Comparison of ENCODE assay signal across 23 mouse cellular contexts in the genomic region with DNA sequence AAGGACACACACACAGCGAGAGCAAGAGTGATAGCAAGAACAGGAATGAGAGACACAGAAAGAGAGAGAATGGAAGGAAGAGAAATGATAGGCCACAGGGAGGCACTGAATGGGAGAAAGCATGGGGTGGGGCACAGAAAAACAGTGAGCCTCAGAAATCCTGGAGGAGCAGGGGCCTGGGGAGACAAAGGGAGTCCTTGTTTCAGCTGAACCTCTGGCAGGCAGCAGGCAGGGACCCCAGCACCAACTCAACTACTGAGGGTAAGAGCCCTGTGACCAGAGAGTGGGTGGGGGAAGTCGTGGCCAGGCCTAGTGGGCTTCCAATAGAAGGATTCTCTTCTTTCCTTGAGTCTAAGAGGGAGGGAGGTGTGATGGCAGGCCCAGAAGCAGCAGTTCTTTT. TPM values are rescaled to one million over a fixed set of nuclear protein-coding genes. Genes with fewer than 3 reads are reported as not detected.
DNase-seq lines count a peak whose midpoint lies in the region; ATAC-seq lines count a peak whose summit lies in the region.
"Had no signal": no experiment of that assay in that cellular context is flagged by ENCODE, and none has a peak within 500 bp of the region (broad histone marks: within the 10 kb centered on the region; RNA-seq: fewer than 3 reads in every experiment).

No protein-coding gene starts in this region.

- H3K4me3 ChIP-seq in intestine, embryonic 14.5 days (ENCODE audit: low read depth, low read length) = no peak overlapping the region
- no peak overlapping the region for H3K4me3 ChIP-seq in intestine, embryonic 15.5 days (replicated peaks)
- no peak overlapping the region for H3K4me3 ChIP-seq in neural tube, embryonic 13.5 days
- H3K4me3 ChIP-seq: gastrocnemius, adult 2 months; kidney, embryonic 15.5 days; limb, embryonic 13.5 days; lung, embryonic 15.5 days; stomach, embryonic 15.5 days had no signal

- no peaks in the 10 kb centered on the region for H3K9me3 ChIP-seq in intestine, embryonic 14.5 days (ENCODE audit: control insufficient read depth, low read length)
- no peaks in the 10 kb centered on the region for H3K9me3 ChIP-seq in intestine, embryonic 15.5 days
- H3K9me3 ChIP-seq in neural tube, embryonic 13.5 days = no peaks in the 10 kb centered on the region
- H3K9me3 ChIP-seq: kidney, embryonic 15.5 days; lung, embryonic 15.5 days; stomach, embryonic 15.5 days had no signal

- H3K27ac ChIP-seq in intestine, embryonic 14.5 days (ENCODE audit: low read depth) = peak overlapping the region; percentile 30; the same call in 1 of the 2 replicates
- no peak overlapping the region for H3K27ac ChIP-seq in intestine, embryonic 15.5 days
- peak overlapping the region; percentile 38; the same call in 1 of the 2 replicates for H3K27ac ChIP-seq in neural tube, embryonic 13.5 days (replicated peaks)
- H3K27ac ChIP-seq: kidney, embryonic 15.5 days; limb, embryonic 13.5 days; lung, embryonic 15.5 days; stomach, embryonic 15.5 days had no signal

- no peaks in the 10 kb centered on the region for H3K4me1 ChIP-seq in intestine, embryonic 14.5 days (replicated peaks; ENCODE audit: control insufficient read depth, insufficient read depth, low read length)
- H3K4me1 ChIP-seq in intestine, embryonic 15.5 days (replicated peaks) = no peaks in the 10 kb centered on the region
- peaks cover 26% of the 10 kb centered on the region for H3K4me1 ChIP-seq in neural tube, embryonic 13.5 days (replicated peaks)
- H3K4me1 ChIP-seq: kidney, embryonic 15.5 days; lung, embryonic 15.5 days; stomach, embryonic 15.5 days had no signal

- H3K4me2 ChIP-seq in intestine, embryonic 14.5 days (ENCODE audit: low read length) = no peak overlapping the region
- H3K4me2 ChIP-seq in intestine, embryonic 15.5 days (replicated peaks) = no peak overlapping the region
- H3K4me2 ChIP-seq in neural tube, embryonic 13.5 days = no peak overlapping the region
- H3K4me2 ChIP-seq: kidney, embryonic 15.5 days; limb, embryonic 13.5 days; liver, embryonic 11.5 days; lung, embryonic 15.5 days; stomach, embryonic 15.5 days had no signal

- intact Hi-C loops in heart, postnatal 25 days (cut with DNase I) = no loop called here

- H3K27me3 ChIP-seq in intestine, embryonic 14.5 days (replicated peaks; ENCODE audit: control insufficient read depth, insufficient read depth, low read length) = no peaks in the 10 kb centered on the region
- H3K27me3 ChIP-seq in intestine, embryonic 15.5 days (replicated peaks) = no peaks in the 10 kb centered on the region
- H3K27me3 ChIP-seq in neural tube, embryonic 13.5 days = no peaks in the 10 kb centered on the region
- H3K27me3 ChIP-seq: kidney, embryonic 15.5 days; limb, embryonic 13.5 days; lung, embryonic 15.5 days; stomach, embryonic 15.5 days had no signal

- 55% methylated on average over 2 of the region's 2 CpGs for WGBS in intestine, embryonic 14.5 days
- WGBS in intestine, embryonic 15.5 days = 54% methylated on average over 2 of the region's 2 CpGs
- 41% methylated on average over 2 of the region's 2 CpGs for WGBS in neural tube, embryonic 13.5 days

- no peaks in the 10 kb centered on the region for H3K36me3 ChIP-seq in intestine, embryonic 14.5 days (ENCODE audit: control insufficient read depth, insufficient read depth, low read length)
- H3K36me3 ChIP-seq in intestine, embryonic 15.5 days = no peaks in the 10 kb centered on the region
- no peaks in the 10 kb centered on the region for H3K36me3 ChIP-seq in neural tube, embryonic 13.5 days
- H3K36me3 ChIP-seq: kidney, embryonic 15.5 days; limb, embryonic 13.5 days; lung, embryonic 15.5 days; stomach, embryonic 15.5 days had no signal

- H3K9ac ChIP-seq in intestine, embryonic 14.5 days (ENCODE audit: low read length) = no peak overlapping the region
- no peak overlapping the region for H3K9ac ChIP-seq in intestine, embryonic 15.5 days
- no peak overlapping the region for H3K9ac ChIP-seq in neural tube, embryonic 13.5 days
- H3K9ac ChIP-seq: kidney, embryonic 15.5 days; limb, embryonic 13.5 days; lung, embryonic 15.5 days; stomach, embryonic 15.5 days had no signal

- ATAC-seq in intestine, embryonic 14.5 days (replicated peaks; ENCODE audit: low FRiP score, low TSS enrichment, low read depth) = 0 out of 2 replicates have a peak, but pooled peaks have one; percentile 66
- ATAC-seq in intestine, embryonic 15.5 days = no peak
- ATAC-seq in neural tube, embryonic 13.5 days (ENCODE audit: low read depth) = no peak
- ATAC-seq: midbrain, embryonic 16.5 days had no signal

- peak; percentile 73 for DNase-seq in heart, adult 11 months
- no peak for DNase-seq in heart, postnatal 25 days (ENCODE audit: low spot score)
- DNase-seq in intestine, embryonic 14.5 days (ENCODE audit: low spot score) = no peak
- no peak for DNase-seq in neural tube, embryonic 10.5 days (ENCODE audit: extremely low spot score, low spot score)
- DNase-seq in adipocyte (ENCODE audit: low spot score) = no peak
- DNase-seq in cerebellum, adult 18-20 months = no peak
- DNase-seq: adrenal gland, postnatal 25 days; cerebellum, adult 8-10 months; cerebellum, postnatal 25 days; gastrocnemius, adult 2 months; gastrocnemius, postnatal 36 days; heart, postnatal 14 days; kidney, adult 18-20 months; kidney, postnatal 25 days; right cerebral cortex, postnatal 25 days had no signal

RNA-seq across cellular contexts. Expression of a gene that starts 54.3 kb away (rescaled TPM):
- 10 to 100 TPM; 17.8 to 18.9 TPM for total RNA-seq in heart, postnatal 25 days (2021)
- 13.2 and 14.0 TPM in 2 replicates for polyA plus RNA-seq in intestine, embryonic 14.5 days (2014; fragmentation: Nextera tagmentation; extraction: Ambion mirVana)
- polyA plus RNA-seq in intestine, embryonic 15.5 days (2015; fragmentation: Nextera tagmentation; extraction: Ambion mirVana) = 12.8 and 15.7 TPM in 2 replicates
- polyA plus RNA-seq in neural tube, embryonic 13.5 days (2015; fragmentation: Nextera tagmentation; extraction: Ambion mirVana) = 60.5 and 67.6 TPM in 2 replicates
